Mouse (Mus musculus) limb, embryonic 14.5 days (tissue): Measurements from ENCODE around the gene Sim2. TPM values are rescaled to one million over a fixed set of nuclear protein-coding genes. Genes with fewer than 3 reads are reported as not detected.
A peak's percentile ranks its signal among the peaks of the same experiment; 100 is the strongest.

ENCODE experiments used
- ATAC-seq: fragments of 200-750 bp; cut with Nextera tagmentation; 2 replicates; pipeline ENCODE4 v1.8.0; 2017; ENCODE audit warnings: low read depth, moderate number of reproducible peaks, moderate TSS enrichment; ENCODE audit not compliant: low FRiP score
- DNase-seq: peaks from one replicate; pipeline ENCODE4 v3.0.0-alpha.2; 2015; ENCODE audit warnings: low spot score
- H3K27ac ChIP-seq: fragments of 300-500 bp; sonication (generic); replicated peaks from 2 replicates; pipeline ENCODE4 v1.5.1; 2014; ENCODE audit warnings: low read depth, mild to moderate bottlenecking, low read length, moderate library complexity, mixed read lengths
- H3K27me3 ChIP-seq: fragments of 300-500 bp; sonication (generic); 2 replicates; pipeline ENCODE4 v1.6.1; 2014; ENCODE audit warnings: low read length, mixed read lengths; ENCODE audit not compliant: control insufficient read depth, insufficient read depth
- H3K36me3 ChIP-seq: fragments of 300-500 bp; sonication (generic); 2 replicates; pipeline ENCODE4 v1.6.1; 2014; ENCODE audit warnings: mild to moderate bottlenecking, low read length, moderate library complexity, mixed read lengths; ENCODE audit not compliant: control insufficient read depth, insufficient read depth
- H3K4me1 ChIP-seq: fragments of 300-500 bp; sonication (generic); 2 replicates; pipeline ENCODE4 v1.6.1; 2014; ENCODE audit warnings: antibody characterized with exemption, low read length, mixed read lengths; ENCODE audit not compliant: control insufficient read depth, insufficient read depth
- H3K4me2 ChIP-seq: fragments of 300-500 bp; sonication (generic); replicated peaks from 2 replicates; pipeline ENCODE4 v1.6.1; 2014; ENCODE audit warnings: low read depth, mild to moderate bottlenecking, low read length, moderate library complexity; ENCODE audit not compliant: severe bottlenecking
- H3K4me3 ChIP-seq: fragments of 300-500 bp; sonication (generic); replicated peaks from 2 replicates; pipeline ENCODE4 v1.5.1; 2014; ENCODE audit warnings: low read length
- H3K9ac ChIP-seq: fragments of 300-500 bp; sonication (generic); 2 replicates; pipeline ENCODE4 v1.6.1; 2014; ENCODE audit warnings: mild to moderate bottlenecking, low read depth, low read length, moderate library complexity; ENCODE audit not compliant: severe bottlenecking
- H3K9me3 ChIP-seq: fragments of 300-500 bp; sonication (generic); 2 replicates; pipeline ENCODE4 v1.6.1; 2016; ENCODE audit warnings: low read length; ENCODE audit not compliant: control insufficient read depth
- POLR2A ChIP-seq: fragments of 200-500 bp; IDR thresholded peaks from 2 replicates; pipeline ENCODE4 v1.8.0; 2012; ENCODE audit warnings: inconsistent platforms, mild to moderate bottlenecking, moderate library complexity, borderline replicate concordance; ENCODE audit not compliant: insufficient read depth, insufficient read length; ENCODE audit errors: extremely low read depth
- WGBS: fragments of 180-500 bp; shearing (Covaris S2); extraction: QIAGEN DNeasy Blood & Tissue Kit; methylation state at CpG from one replicate; pipeline ENCODE4 v1.1.7; 2014; 5-methylcytosine and 5-hydroxymethylcytosine counted together
- polyA plus RNA-seq, 2 experiments: library from polyadenylated mRNA; depleted of rRNA in 1 of 2; stranded (reverse) in 1 of 2; unstranded in 1 of 2; fragments of >200 nt; fragmentation: Nextera tagmentation in 1 of 2; extraction: Ambion mirVana in 1 of 2; gene quantifications; 2 replicates each; pipeline versions ENCODE4 v1.2.1 to v1.2.3; 2012 to 2014

Sim2 gene
- polyA plus RNA-seq, 2 experiments = 1.4 to 5.9 TPM

DNA sequence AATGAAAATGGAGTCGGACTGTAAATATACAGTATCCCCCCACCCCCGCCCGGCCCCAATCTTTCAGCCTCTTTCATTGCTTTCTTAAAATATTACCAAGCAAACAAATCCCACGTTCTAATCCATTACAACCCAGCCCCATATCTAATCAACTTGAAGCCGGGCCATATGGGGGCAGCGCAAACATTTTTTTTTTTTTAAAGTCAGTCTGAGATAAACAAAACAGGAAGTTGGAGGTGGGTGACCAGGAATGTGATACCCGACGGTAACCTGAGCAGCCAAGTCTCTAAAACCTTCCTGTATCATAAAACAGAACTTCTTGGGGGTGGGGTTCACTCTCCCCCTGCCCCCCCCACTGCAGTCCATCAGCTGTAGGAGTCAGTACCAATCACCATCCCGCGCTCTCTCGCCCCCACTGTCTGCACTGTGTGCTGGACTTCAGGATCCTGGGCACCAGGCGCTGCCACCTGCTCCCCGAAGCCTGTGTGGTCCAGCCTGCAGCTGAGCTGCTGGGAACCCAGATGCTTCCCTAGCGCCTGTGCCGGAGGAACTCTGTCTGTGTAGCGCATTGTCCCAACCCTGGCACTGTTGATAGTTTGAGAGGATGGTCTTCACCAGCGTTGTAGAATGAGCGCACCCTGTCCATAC is 43.5 kb upstream of the Sim2 start:
- Histone ChIP-seq H3K4me1 (0 out of 2 replicates have a peak, but pooled peaks cover 5% of the 10 kb centered on the region), H3K27me3 (peaks cover 13% of the 10 kb centered on the region; the same call in 1 of the 2 replicates), H3K36me3 (no peaks in the 10 kb centered on the region), H3K27ac (no peak overlapping the region), H3K9ac (no peak overlapping the region), H3K9me3 (no peaks in the 10 kb centered on the region), H3K4me2 (peak overlapping the region; percentile 14; the same call in 1 of the 2 replicates), H3K4me3 (no peak overlapping the region)
- TF ChIP-seq POLR2A = no peak
- ATAC-seq (peak; percentile 65; the same call in 1 of the 2 replicates), DNase-seq (no peak)
- 36% methylated on average over 18 of the region's 18 CpGs for WGBS

DNA sequence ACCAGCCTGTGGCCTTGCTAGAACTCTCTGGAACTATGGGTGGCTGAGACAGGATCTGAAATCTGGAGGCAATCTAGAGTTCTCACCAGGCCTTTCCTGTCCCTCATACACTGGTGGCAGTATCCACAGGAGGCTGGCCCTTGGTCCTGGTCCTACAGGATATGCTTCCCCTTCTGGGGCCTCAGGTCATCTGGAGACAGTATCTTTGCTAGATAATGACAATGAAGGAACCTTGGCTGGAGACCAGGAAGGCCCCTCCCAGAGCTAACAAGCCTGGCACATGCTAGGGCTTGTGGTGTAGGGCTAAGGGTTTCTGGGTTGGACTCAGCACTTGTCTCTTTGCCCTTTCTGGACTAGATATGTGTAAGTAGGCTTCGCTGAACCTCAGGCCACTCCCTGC is 40.9 kb upstream of the Sim2 start:
- WGBS = 86% methylated on average over 1 of the region's 1 CpGs
- H3K4me3 ChIP-seq = no peak overlapping the region
- ATAC-seq (no peak), DNase-seq (no peak)
- H3K9me3 ChIP-seq = no peaks in the 10 kb centered on the region
- no peaks in the 10 kb centered on the region for H3K36me3 ChIP-seq
- no peak overlapping the region for H3K9ac ChIP-seq
- 0 out of 2 replicates have a peak, but pooled peaks cover 5% of the 10 kb centered on the region for H3K4me1 ChIP-seq
- H3K4me2 ChIP-seq = no peak overlapping the region
- no peak for TF ChIP-seq POLR2A
- peaks cover 13% of the 10 kb centered on the region; the same call in 1 of the 2 replicates for H3K27me3 ChIP-seq
- no peak overlapping the region for H3K27ac ChIP-seq

DNA sequence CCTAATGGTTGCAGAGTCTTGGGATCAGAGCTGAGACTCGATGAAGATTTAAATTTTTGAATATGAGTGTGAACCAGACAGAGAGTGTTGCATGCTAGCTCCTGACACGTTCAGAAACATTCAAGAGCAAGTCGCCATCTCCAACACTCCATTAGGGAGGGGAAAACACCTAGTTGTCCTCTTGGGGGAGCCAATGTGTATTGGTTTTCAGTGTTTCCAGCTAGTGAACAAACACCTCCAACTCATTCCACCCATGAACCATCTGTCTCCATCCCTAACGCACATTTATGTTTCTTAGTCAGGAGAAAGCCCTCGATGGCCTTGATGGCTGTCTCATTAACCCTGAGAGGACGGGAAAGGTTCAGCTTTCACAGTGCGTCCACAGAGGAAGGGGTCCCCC is 39.7 kb upstream of the Sim2 start:
- H3K4me3 ChIP-seq = no peak overlapping the region
- H3K4me1 ChIP-seq = 0 out of 2 replicates have a peak, but pooled peaks cover 5% of the 10 kb centered on the region
- no peak overlapping the region for H3K9ac ChIP-seq
- peaks cover 12% of the 10 kb centered on the region; the same call in 1 of the 2 replicates for H3K27me3 ChIP-seq
- no peaks in the 10 kb centered on the region for H3K36me3 ChIP-seq
- TF ChIP-seq POLR2A = no peak
- H3K27ac ChIP-seq = no peak overlapping the region
- 22% methylated on average over 7 of the region's 7 CpGs for WGBS
- no peaks in the 10 kb centered on the region for H3K9me3 ChIP-seq
- DNase-seq (no peak), ATAC-seq (no peak)
- H3K4me2 ChIP-seq = no peak overlapping the region

DNA sequence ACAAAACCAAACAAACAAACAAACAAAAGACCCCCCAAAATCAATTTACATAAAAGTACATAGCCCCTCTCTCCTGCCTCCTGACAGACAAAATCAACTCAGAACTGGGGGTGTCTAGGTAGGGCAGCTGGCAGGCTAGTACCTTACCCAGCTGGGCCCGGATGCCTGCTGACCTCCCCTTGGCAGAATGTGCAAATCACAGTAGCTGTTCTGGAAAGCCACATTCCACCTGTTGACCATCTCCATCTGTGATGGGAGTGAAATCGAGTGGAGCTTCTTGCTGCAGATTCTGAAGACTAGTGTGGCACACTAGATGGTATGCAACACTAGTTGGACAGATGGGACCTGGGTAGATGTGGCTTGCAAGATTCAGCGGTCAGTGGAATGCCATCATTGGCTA is 34.4 kb upstream of the Sim2 start:
- Histone ChIP-seq H3K36me3 (no peaks in the 10 kb centered on the region), H3K4me2 (no peak overlapping the region), H3K9ac (no peak overlapping the region), H3K27me3 (no peaks in the 10 kb centered on the region), H3K4me3 (no peak overlapping the region), H3K4me1 (no peaks in the 10 kb centered on the region), H3K9me3 (no peaks in the 10 kb centered on the region), H3K27ac (no peak overlapping the region)
- ATAC-seq (no peak), DNase-seq (no peak)
- 94% methylated on average over 3 of the region's 3 CpGs for WGBS
- TF ChIP-seq POLR2A = no peak

DNA sequence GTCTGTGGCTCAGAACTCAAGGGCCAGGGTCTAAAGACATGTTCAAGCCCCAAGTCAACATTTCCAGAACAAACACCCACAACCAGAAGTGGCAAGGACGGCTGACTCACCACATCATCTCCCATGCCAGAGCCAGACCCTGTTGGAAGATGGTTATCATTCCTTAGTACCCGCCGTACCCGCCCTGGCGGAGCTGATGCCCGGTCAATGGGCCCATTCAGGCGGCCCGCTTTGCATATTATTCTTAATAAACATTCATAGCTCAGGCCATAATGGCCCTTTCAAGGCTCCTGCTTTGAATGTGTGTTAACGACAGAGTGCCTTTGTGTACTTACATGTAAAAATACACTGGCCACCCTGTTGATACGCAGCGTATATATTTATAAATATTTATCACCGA is 29.6 kb upstream of the Sim2 start:
- 75% methylated on average over 12 of the region's 12 CpGs for WGBS
- H3K9me3 ChIP-seq = no peaks in the 10 kb centered on the region
- ATAC-seq (peak; percentile 47; the same call in 1 of the 2 replicates), DNase-seq (no peak)
- no peaks in the 10 kb centered on the region for H3K27me3 ChIP-seq
- H3K4me2 ChIP-seq = no peak overlapping the region
- H3K9ac ChIP-seq = no peak overlapping the region
- 0 out of 2 replicates have a peak, but pooled peaks cover 3% of the 10 kb centered on the region for H3K4me1 ChIP-seq
- H3K36me3 ChIP-seq = no peaks in the 10 kb centered on the region
- H3K4me3 ChIP-seq = no peak overlapping the region
- no peak overlapping the region for H3K27ac ChIP-seq
- no peak for TF ChIP-seq POLR2A
